Mouse (Mus musculus) CD4-positive, CD25-positive, alpha-beta regulatory T cell, adult 4 months (primary cell): Measurements from ENCODE around the gene Slc34a2. TPM values are rescaled to one million over a fixed set of nuclear protein-coding genes. Genes with fewer than 3 reads are reported as not detected.

Source experiments
- ATAC-seq: one replicate; pipeline ENCODE4 v1.8.0; 2017
- polyA plus RNA-seq, 2 experiments: library from polyadenylated mRNA; unstranded; fragments of 100-300 nt; shearing (Covaris generic); gene quantifications; one replicate each; pipeline ENCODE4 v1.2.1; 2017

Gene Slc34a2
- polyA plus RNA-seq, 2 experiments from 2014 or later, result not detected

DNA sequence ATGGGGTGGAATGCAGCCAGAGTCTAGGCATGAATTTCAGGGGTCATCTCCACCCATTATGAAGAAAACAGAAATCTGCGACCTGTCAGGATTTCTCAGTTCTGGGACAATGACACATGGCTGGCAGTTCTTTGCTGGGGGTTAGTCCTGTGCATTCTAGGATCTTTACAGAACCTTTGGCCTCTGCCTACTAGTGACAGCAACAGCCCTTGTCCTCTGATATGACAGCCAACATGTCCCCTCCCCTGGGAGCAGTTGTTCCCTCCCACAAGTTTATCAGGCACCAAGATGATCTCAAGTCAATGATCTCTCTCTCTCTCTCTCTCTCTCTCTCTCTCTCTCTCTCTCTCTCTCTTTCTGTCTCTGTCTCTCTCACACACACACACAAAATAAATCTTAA, 6.5 kb upstream of the Slc34a2 start:
- ATAC-seq, result no peak

DNA sequence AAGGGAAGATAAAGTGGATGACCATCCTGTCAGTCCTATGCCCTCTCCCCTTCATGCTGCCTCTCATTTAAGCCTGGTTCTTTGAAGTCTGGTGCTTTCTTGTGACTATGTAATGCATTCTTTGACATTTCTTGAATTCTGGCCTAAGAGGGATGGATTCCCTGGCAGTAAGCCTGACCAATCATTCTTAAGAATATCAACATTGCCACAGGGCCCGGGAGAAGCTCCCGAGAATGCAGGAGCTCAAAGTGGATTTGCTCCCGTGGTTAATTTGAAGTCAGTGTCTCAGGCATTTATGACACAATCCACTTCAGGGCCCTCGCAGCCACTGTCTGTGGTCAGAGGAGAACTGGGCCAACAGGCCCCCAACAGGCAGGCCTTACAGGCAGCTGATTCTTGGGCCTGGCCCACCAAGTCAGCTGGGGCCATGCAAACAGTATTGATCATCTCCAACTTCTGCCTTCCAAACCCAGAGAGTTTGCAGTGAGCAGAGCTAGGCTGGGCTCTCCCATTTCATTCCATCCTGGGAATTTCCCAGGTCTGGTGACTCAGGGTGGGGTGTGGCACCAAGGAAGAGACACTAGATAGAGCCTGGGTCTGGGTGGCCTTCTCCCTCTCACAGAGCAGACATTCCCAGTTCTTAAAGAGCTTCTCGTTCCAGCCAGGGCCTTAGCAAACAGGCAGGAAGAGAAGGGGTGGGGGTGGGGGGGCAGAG, 4.3 kb downstream of the Slc34a2 start:
- no peak for ATAC-seq

DNA sequence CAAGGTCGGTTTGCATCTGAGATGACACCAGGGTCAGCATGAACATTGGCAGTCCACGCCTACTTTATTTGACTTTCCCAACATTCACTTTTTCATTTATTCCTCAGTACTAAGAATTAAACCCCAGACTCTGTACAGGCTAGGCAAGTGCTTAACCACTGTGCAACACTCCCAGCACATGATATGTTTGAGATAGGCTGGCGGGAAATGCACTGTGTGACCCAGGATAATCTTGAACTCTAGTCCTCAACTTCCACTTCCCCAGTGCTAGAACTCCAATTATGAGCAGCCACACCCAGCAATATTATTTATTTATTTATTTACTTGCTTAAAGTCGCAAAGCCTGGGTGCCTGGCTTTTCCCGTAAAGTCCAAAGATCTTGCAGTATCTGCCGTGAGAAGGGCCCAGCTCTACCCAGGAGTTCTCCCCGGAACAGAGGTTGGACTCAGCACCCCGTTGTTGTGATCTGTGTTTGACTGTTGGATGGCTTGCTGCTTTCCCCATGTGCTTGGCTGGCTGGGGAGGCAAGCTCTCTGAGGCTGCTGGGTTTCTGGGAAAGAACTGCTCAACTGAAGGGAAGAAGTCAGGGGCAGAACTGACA, 5.0 kb downstream of the Slc34a2 start:
- ATAC-seq, result no peak

- no peak for ATAC-seq
Observed at GRCm38 (mm10) chr5:53043716-53044115, 5.8 kb downstream of the Slc34a2 start.

DNA sequence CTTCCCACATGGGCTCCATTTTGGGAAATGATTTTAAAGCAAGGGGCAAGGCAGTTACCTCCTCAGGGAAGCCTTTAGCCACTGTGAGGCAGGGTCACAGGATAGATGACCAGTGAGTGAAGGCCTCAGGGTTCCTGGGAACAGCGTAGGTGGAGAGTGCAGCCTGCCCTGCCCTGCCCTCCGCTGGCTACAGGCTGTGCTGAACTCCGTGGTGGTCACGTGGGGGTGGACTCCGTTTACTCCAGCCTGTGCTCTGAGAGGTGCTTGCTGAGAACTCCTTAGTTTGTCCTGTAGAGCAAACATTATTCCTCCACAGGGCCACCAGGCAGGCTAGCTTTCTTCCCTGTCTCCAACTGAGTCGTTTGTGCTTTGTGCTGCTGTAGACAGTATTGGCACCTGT, 10.1 kb downstream of the Slc34a2 start:
- ATAC-seq, result no peak

DNA sequence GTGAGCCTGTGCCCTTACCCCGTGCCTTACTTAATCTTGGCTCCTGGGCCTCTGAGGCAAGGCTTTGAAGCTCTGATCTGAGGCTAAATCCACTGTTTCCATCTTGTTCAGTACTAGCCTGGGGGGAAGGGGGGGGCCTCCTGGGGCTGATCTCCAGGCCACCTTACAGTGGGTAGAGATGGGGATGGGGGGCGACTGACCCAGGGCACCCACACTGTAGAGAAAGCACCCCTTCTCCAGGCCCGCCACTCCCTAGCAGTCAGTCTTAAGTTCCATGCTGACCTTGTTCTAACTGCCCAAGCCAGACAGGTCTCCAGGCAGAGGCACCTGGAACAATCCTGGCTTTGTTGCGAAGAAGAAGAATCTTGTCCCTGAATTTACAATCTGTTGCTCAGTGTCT, 10.7 kb downstream of the Slc34a2 start:
- no peak for ATAC-seq

GRCm38 (mm10) chr5:53049046-53049445, 11.2 kb downstream of the Slc34a2 start:
- ATAC-seq, result no peak

DNA sequence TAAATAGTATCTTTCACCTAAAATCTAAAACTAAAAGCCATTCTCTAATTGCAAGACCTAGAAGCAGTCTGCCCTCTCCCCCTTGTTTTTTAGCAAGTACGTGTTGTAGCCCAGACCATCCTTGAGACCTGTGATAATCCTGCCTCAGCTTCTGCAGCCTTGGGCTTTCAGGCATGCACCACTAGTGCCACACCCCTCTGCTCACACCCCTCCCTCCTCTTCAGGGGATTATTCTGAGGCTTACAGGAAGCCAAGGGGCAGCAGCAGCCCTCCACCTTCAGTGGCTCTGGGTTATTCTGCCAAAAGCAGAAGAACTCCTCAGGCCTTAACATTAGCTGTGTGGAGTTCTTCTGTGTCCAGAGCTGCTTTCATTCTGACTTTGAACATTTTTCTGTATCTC, 13.1 kb downstream of the Slc34a2 start:
- ATAC-seq, result no peak

- no peak for ATAC-seq
Observed at GRCm38 (mm10) chr5:53053246-53053645, 15.4 kb downstream of the Slc34a2 start.

GRCm38 (mm10) chr5:53061532-53062130, 23.8 kb downstream of the Slc34a2 start:
- ATAC-seq, result no peak

DNA sequence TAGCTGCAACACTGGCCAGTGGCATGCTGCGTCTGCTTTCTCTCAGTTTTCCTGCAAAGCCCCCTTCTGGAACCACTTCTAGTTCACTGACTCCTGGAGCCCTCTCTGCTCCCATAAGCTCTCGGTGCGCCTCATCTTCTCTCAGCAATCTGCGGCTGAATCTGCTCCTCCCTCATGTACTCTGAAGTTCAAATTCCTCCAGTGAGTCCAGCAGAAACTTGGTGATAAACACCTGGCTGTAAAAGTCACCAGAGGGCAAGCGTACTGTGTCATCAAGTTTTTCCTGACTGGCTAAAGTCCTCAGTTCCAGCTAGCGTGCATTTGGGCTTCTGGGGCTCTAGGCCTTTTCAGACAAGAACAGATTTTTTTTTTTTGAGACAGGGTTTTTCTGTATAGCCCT, 36.7 kb downstream of the Slc34a2 start:
- ATAC-seq, result no peak

- no peak for ATAC-seq
Observed at GRCm38 (mm10) chr5:53078453-53078852, 40.6 kb downstream of the Slc34a2 start.

DNA sequence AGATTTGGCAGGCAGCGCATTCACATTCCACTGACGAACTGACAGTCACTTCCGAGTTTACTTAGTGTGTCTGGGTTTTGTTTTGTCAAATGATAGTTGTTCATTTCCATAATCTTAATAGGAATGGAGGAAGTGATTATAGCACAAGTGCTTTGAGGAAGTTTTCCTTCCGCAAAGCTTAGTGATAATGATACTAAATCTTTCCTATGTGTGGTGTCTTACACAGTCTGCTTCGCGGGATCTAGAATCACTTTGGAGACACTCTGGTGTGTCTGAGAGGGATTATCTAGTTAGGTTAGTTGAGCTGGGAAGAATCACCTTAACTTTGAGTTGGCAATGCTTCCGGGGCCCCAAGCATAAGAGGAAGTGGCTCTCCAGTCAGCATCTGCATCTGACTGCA, 49.6 kb downstream of the Slc34a2 start:
- ATAC-seq, result no peak

- no peak for ATAC-seq
Observed at GRCm38 (mm10) chr5:53091331-53091730, 53.5 kb downstream of the Slc34a2 start.

- ATAC-seq, result no peak
Observed at GRCm38 (mm10) chr5:53101848-53102473, 64.1 kb downstream of the Slc34a2 start.

DNA sequence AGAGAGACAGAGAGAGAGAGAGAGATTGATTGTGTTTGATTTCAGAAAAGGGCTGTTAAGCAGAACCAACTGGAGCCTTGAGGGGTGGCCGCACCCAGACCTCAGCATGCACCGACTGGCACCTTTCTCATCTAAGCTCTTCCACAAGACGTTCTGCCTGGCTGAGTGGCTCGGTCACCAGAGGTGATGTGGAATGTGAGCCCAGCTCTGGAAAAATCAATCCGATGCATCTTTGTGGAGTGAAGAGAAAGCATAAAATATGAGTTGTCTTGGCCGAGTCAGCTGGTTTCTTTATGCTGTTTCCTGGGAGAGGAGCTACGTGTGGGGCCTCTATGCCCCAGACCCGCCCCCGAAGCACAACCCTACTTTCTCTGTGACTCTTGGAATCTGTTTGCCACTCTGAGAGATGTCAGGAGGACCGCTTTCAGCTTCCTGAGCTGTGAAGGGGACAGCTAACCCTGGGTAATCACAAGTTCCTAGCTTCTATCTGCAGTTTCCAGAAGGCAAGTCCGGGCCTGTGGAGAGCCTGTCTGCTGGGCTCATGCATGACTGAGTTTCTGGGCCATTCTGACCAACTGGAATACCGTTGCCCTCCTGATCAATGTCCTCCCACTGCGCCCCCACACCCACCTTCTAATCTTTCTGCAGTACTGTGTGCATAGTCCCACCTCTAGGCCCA, 66.4 kb downstream of the Slc34a2 start:
- ATAC-seq, result no peak

- ATAC-seq, result no peak
Observed at GRCm38 (mm10) chr5:53105716-53106115, 67.8 kb downstream of the Slc34a2 start.

GRCm38 (mm10) chr5:53106125-53106524, 68.2 kb downstream of the Slc34a2 start:
- ATAC-seq, result no peak

DNA sequence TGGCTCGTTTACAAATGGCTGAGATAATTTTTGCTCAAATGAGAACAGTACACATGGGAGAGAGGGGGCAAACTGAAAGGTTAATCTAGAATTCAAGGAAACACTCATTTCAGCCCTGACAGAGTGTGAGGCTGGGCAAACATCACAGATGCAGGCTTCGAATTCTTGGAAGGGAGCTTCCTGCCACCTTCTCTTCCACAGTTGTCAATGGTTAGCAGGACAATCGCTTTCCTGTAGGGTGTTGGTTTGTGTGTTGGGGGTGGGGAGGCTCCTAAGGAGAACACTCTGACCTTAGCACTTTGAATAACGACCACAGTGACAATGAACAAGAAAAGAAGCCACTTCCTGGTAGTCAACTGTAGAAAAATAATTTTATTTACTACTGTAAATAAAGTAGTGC, 68.8 kb downstream of the Slc34a2 start:
- ATAC-seq, result no peak

DNA sequence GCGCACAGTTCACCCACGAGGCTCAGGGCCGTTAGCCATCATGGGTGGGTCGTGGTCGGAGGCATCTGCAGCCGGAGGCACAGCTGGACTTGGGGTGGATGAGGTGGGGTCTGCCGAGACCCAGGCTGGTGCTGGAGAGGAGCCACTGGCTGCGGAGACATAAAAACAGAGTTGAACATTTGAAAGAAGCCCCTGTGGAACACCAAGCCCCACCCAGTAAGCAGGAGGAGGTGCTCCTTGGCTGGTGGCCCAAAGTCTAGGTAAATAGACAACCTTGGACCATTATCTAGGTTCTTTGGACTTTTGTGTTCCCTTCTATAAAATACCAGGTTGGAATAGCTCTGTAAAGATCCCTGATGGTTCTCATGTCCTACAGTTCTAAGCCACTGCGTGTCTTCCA, 70.1 kb downstream of the Slc34a2 start:
- no peak for ATAC-seq

GRCm38 (mm10) chr5:53108668-53109067, 70.8 kb downstream of the Slc34a2 start:
- ATAC-seq, result no peak

DNA sequence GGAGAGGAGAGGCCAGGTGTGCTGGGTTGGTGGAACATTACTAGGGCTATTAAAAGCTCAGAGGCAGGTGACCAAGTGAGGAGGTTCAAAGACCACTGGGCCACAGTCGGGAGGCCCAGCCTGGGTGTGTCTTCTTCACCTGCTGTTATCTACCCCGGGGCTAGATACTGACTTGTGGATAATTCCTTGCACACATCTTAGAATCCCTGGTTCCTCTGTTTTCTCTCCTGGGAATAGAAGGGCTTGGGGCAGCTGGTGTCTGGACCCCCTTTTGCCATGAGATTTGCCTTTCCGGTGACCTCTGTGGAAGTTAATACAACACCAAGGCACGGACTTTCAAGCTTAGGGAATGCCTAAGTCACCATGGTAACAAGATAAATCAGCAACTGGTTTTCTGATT, 72.3 kb downstream of the Slc34a2 start:
- no peak for ATAC-seq

DNA sequence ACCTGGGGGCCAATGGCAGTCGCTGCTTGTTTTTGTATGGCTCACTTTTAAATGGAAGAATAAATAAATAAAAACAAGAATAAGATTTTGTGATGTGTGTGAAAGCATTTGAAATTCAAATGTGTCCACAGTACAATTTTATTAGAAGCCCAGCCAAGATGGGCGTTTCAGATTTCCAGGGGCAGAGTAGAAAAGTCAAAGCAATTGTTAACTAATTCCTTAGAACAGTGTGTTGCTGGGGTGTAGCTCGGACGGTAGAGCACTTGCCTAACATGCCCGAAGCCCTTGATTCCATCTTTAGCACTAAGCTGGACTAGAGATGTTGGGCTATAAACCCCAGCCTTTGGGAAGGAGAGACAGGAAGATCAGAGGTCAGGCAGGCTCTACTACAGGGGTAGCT, 73.2 kb downstream of the Slc34a2 start:
- no peak for ATAC-seq
